Mouse (Mus musculus) hematopoietic stem cell, adult 5-6 weeks (primary cell): ENCODE data around the gene Tmc4. TPM values are rescaled to one million over a fixed set of nuclear protein-coding genes. Genes with fewer than 3 reads are reported as not detected.

Experiments used
- ATAC-seq, 2 experiments: fragments of 125-278 bp in 1 of 2; replicated peaks in 1 of 2; 2 replicates each; pipeline ENCODE4 v1.8.0; 2016 to 2017; ENCODE audit warnings: inconsistent platforms in 2 of 2, mild to moderate bottlenecking in 2 of 2, moderate number of reproducible peaks in 2 of 2, low read depth in 1 of 2, moderate TSS enrichment in 1 of 2; ENCODE audit not compliant: low FRiP score in 2 of 2, poor library complexity in 2 of 2, severe bottlenecking in 2 of 2, insufficient read depth in 1 of 2, low TSS enrichment in 1 of 2
- total RNA-seq: library from RNA; stranded (forward); fragments of 172-1452, 232-1000 nt; gene quantifications from 2 replicates; pipeline ENCODE4 v1.2.3, GENCODE M21; 2017

Gene Tmc4
- total RNA-seq, 1 experiment from 2014 or later = 6.4 TPM

DNA sequence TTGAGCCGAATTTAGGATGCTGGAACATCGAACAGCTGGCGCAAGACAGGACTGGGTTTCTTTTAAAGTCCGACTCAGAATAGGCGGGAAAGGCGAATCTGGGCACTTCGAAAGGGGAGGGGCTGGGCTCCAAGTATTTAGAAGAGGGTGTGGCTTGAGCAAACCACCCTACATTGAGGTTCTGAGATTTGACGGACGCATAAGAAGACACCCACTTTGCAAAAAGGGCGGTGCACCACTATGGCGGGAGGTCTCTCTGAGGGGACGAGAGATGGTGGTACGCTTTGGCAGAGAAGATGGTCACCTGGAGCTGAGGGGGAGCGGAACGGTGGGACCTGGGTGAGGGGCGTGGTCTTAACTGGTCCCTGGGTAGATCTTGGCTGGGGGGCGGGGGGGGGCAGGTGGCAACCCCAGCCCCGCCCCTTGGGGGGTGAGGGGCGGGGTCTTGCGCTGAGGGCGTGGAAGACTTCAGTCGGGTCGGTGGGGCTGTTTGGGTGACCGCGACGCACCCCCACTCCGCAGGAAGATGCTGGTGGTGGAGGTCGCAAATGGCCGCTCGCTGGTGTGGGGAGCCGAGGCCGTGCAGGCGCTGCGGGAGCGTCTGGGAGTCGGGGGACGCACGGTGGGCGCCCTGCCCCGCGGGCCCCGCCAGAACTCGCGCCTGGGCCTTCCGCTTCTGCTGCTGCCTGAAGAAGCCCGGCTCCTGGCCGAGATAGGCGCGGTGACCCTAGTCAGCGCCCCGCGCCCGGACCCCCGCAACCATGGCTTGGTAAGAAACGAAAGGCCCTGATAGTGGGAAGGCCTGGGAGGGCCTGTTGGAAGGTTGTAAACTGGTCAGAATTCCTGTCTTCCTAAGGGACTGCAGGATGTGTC, 17.0 kb upstream of the Tmc4 start:
- ATAC-seq = peak; percentile 42 to 49; a peak in 3 of 4 replicates

DNA sequence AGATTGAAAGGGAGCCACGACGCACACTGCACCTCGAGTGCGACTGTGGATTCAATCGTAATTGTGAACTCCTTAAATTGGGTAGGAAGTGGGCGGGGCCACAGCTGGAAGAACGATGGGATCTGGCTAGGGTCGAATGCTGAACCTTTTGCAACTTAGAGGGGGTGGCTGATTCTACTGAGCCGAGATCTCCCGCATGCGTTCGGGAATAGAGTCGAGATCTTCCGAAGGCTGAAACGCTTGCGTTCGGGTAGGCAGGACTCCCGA, 16.4 kb upstream of the Tmc4 start:
- ATAC-seq = peak in 1 of 2 experiments; percentile 6; a peak in 1 of 4 replicates

DNA sequence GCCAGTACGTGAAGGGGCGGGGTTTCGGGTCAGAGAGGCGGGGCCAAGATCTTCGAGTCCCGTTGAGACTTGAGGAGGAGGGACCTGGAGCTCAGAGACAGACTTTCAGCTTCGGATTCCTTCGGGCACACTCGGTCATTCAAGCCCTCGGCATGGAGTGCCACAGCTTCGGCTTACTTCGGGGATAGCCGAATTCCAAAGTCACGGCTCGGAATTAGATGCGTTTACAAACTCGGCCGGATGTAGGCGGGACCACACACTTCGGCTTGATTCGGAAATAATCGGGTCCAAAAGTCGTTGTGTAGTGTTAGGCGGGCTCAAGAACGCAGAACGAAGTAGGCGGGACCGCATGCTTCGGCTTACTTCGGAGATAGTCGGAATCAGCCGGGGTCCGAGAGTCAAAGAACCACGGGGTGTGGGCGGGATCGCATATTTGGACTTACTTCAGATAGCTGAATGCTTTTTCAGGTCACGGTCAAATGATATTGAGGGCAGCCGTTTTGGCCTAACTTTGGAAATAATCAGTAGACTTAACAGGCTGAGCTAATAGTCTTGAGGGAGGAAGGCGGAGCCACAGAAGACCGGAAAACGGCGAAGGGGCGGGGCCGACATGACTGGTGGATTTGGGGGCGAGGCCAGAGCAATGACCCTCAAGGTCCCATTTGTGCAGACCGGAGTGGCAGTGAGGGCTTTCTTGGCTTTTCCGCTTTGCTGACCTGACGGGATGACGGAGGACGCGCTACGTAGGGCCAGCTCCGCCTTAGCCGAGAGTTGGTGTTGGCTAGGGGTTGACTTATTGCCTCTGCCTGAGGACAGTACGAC, 15.8 kb upstream of the Tmc4 start, which contains the start of gene Mboat7:
Gene Mboat7, minus strand, starts transcription at position 537 of the 822 bp plus-strand sequence.
- ATAC-seq = peak; percentile 72 to 80

DNA sequence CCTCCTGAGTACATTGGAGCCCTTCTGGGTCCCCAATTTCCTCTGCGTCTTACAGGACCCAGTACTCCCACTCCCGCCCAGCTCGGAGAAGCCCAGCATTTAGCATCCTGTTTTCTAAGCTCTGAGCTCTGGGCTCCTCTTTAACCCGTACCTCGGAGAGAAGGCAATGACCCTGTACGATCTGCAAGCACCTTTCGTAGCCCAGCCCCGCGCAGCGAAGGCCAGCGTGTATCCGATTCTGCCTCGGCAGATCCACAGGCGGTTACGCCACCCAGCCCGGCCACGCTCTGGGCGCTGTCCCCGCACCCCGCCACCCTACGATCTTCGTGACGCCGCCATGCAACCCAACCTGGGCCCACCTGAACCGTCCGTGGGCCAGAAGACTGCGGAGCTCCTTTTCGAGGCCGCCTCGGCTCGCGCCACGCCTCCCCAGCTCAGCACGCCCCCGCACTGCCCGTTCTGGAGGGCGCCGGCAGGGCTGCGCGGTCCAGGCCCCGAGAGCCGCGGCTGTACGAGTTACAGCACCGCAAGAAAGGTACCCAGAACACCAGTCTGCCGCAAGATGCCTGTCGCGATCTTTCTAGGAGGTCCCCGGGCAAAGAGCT, 15.1 kb upstream of the Tmc4 start, which contains the start of gene Tsen34:
Gene Tsen34, plus strand, starts transcription at position 482 of the 605 bp plus-strand sequence.
- 0 out of 4 replicates have a peak, but pooled peaks of 1 of the 2 experiments have one; percentile 0 for ATAC-seq

DNA sequence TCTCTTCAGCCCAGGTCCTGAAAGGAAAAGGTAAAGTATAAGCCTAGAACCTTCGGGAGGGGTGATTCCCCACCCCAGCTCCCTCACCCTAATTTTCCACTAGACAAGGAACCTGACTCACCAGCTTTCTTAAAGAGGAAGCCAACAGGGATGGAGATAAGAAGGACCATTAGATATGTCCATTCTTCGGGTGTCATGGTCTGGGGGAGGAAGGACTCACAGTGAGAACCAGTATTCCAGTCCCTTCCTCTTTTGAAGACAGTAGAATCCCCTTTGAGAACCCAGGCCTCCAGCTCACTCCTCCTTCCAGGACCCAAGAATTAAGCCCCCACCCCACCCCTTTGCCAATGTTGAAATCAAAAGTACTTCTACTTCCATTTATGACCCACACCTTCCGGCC, 14.6 kb upstream of the Tmc4 start:
- no peak for ATAC-seq

DNA sequence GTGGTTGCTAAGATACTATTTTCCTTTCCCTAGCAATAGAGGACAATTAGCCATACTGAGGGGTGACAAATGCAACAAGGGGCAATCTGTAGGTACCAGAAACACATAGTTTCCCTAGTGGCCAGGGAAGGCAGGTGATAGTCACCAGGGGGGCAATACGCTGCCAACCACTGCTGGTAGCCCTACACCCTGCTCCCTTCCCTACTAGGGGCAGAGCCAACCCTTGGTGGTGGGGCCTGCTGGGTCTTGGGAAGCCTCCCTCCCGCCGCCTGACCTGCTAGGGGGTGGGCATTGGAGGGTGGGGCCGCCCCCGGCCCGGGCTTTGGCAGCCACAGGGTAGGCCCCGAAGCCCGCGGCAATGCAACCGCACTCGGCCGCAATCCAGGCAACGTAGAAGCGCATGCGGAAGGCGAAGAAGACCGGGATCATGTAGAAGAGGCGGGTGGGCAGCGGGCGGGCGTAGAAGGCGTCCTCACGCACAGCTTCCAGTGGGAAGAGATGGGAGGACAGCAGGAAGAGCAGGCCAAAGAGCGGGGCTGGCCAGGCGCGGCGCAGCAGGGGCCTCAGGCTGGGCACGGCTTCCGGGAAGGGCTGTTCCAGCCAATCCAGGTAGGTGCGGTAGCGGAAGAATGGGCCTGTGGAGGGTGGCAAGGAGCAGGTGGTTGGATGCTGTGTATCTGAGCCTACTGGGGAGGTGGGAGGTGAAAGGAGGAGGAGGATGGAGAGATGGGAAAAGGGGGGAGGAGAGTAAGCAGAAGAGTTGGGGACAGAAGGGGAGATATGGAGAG, 8.2 kb upstream of the Tmc4 start:
- ATAC-seq = no peak

DNA sequence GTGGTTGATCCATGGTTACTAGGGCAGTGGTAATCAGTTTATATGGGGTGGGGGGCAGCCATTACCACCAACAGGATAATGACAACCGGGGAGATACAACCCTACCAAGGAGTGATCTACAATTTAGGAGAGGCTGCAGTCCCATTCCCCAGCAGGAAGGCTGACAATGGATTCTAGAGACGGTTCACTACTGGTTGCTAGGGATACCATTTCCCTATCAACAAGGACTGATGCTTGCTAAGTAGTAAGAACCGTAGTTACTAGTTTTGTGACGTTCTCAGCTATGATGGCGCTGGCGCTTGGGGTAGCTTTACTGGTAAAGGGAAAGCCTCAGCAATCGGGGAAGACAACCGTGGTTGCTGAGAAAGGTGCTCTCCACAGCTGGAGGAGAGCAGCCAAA, 7.3 kb upstream of the Tmc4 start:
- no peak for ATAC-seq

DNA sequence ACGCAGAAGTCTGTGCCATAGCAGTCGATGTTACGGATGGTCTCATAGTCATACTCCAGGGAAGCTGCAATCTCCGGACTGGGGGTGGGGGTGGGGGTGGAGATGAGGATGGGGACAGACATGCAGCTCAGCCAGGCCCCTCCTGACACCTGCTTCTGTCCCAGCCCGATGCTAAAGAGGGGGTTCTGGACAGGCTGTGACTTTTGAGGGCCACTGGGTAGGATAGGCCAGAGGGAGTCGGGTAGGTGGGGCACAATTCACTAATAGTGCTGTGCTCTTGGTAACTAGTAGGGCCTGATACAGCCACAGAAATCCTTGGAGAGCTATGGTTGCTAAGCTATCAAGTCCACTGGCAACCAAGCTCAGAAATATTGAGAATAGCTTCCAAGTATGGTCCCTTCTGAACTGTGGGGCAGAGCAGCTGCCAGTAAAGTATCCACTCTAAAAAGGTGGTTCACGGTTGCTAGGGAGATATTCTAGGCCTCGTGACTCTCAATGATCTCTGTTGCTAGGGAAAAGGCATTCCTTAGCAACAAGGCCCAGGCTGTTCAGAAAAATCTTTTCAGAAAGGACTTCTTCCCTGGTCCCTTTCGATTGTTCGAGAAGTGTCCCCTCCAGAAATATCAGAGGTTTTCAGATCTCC, 6.7 kb upstream of the Tmc4 start:
- ATAC-seq = no peak

DNA sequence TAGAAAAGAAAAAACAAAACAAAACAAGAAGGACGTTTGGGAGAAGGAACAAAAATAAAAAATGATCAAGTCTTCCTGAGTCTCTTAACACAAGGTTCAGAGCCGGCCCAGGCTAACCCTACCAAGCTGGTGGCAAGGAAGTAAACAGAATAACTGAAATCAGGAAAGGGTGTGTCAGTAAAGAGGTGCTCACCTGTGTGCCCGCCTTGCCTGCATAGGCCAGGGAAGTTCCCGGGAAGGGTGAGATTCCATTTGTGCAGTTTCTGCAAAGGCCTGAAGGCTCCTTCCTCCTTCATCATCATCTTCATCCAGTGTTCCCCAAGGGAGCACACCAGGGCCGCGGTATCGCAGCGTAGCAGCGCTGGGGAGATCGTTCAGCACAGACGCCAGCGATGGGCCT, 982 bp downstream of the Tmc4 start:
- no peak for ATAC-seq

DNA sequence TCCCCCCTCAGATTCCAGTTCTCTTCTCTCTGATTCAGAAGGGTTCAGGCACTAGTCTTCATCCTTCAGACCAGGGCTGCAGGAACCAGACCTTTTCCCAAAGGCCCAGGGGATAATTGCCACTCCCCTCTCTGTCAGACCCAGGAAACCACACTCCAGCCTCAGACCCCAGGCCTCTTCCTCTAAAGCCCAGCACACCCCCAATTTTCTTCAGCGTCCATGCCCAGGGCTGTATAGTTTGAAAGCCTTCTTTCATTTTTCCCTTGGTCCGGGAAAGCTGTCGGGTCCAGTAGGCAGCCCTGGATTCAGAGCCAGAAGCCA, 2.2 kb downstream of the Tmc4 start:
- no peak for ATAC-seq

DNA sequence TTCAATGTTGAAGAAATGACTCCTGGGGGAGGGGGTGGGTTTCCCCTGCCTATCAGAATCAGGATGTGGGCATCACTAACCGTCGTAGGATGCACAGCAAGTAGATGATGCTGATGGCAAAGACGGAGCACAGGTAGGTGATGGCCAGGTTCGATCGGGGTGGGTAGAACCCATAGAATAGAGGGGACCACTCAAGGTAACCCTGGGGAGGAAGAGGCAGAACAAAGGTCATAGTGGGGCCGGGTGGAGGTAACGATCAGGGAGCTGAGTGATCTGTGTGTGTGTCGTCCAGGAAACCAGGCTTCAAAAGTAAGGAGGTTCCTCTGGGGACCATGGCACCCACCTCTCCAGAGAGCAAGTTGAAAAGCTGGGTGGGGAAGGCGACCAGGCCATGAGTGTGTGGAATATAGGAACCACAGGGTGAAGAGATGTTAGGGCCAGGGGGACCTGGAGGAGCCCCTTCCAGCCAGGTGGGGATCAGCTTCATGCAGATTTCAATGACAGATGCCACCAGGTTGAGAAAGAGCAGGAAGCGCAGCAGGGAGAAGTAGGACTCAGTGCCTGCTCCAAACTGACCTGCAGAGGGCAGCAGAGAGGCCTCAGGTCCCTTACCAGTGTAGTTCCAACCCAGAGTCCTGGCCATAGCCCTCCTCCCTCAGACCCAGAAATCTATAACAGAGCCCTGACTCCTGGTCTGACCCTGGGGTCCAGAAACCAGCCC, 2.7 kb downstream of the Tmc4 start:
- ATAC-seq = peak; percentile 96

DNA sequence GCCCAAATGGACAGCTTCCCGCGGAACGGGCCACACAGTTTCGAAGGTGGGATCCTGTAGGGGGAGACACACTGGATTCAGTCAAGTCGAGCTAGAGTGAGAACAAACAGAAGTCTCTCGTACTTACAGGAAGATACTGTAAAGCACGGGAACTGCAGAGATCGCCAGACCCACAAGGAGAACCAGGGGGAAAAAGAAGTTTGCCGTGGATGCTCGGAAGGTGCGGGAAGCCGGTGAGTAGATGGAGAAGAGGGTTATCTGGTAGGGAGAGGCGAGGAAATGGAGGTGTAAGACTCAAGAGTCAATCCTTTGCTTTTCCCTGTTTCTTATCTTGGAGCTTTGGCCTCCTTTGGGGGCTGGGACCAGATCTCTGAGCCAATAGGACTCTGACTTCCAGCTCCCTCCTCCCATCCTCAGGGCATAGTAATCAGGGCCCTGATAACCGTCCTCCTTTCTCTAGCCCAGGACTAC, 10.4 kb downstream of the Tmc4 start:
- peak in 1 of 2 experiments; percentile 15; a peak in 1 of 4 replicates for ATAC-seq

DNA sequence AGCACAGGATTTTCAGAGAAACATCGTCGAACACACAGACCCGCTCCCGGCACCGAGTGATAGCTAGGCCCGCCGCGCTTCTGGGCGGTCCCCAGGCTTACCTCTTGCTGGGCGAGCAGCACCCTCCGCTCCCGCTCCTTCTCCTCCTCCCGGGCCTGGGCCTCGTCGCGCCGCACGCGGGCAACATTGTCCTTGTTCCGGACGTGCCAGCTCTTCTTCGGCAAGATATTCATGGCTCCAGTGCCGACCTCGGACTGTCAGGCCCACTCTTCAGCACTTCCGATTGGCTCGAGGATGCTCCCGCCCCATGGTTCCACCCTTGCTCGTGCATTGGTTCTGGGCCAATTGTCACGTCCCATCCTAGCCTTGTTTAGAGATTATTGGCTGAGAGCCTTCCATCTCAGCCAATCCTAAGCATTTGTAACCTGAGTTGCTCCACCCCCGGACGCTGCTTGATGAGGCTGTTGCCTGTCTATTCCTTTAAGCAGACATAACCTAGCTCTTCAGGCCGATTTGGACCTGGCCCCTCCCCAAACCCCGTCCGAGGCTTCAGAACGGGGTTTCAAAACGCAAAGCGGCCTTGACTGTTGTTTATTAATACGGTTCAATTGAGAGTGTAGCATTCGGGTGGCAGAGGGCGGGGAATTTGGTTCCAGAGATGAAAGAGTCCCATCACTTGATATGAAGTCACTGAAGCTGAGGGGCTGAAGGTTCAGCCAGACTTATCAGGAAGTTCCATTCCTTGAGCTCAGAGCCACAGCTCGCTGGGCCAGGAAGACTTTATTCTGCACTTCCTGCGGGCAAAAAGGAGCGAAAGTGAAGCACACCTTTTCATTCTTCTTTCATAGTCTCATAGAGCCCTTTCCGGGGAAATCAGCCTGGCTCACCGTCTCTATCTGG, 11.9 kb downstream of the Tmc4 start, which contains the start of gene Leng1:
Gene Leng1, minus strand, starts transcription at position 626 of the 900 bp plus-strand sequence.
- ATAC-seq = peak; percentile 98

DNA sequence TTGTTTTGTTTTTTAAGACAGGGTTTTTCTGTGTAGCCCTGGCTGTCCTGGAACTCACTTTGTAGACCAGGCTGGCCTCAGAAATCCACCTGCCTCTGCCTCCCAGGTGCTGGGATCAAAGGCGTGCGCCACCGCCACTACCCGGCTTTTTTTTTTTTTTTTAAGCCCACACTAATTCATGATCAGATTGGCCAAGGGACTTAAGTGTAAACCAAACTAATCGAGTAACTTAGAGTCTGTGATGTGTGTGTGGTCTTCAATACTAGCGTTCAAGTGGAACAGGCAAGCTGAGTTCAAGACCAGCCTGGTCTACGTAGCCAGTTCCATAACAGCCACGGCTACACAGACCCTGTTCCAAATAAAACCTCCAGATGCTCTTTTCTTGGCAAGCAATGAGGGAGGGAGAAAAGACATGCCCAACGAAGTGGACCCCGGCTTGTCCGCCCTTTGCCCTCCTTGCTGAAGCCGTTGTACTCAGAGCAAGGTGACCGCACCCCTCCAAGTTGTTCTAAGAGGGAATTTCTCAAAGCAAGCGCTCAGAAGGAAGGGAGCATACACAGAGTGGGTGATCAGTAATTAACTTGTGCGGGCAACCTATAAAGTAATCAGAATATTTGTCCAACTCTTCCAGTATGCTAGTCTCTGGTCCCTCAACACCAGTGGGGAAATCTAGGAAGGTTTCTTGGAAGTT, 12.7 kb downstream of the Tmc4 start:
- ATAC-seq = no peak

DNA sequence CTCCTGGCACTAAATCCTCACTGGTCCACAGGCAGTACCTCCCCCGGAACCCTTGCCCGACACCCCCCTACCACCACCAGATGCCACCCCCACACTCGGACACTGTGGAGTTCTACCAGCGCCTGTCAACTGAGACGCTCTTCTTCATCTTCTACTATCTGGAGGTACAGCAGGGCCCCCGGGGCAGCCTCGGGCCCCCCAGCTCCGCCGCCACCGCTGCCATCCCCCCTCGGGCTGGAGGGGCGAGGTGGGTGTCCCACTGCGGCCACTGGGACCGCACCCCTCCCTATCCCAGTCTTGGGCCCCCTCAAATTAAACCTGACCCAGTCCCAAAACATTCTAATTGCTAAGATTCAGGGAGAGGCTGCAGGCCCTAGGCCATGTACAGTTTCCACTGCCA, 18.8 kb downstream of the Tmc4 start:
- ATAC-seq = no peak
